Mouse (Mus musculus) cerebellum, postnatal 25 days (tissue): ENCODE data around the gene Pnkd.
"Not testable (repeated sequence)": the region's sequence is repeated elsewhere in the genome, so short reads cannot be mapped to it uniquely, and the experiment has no call there.

Experiments used
- DNase-seq, 2 experiments: peaks; one replicate each; pipeline ENCODE4 v3.0.0; 2021; ENCODE audit warnings: mixed read lengths in 2 of 2

The Pnkd gene

DNA sequence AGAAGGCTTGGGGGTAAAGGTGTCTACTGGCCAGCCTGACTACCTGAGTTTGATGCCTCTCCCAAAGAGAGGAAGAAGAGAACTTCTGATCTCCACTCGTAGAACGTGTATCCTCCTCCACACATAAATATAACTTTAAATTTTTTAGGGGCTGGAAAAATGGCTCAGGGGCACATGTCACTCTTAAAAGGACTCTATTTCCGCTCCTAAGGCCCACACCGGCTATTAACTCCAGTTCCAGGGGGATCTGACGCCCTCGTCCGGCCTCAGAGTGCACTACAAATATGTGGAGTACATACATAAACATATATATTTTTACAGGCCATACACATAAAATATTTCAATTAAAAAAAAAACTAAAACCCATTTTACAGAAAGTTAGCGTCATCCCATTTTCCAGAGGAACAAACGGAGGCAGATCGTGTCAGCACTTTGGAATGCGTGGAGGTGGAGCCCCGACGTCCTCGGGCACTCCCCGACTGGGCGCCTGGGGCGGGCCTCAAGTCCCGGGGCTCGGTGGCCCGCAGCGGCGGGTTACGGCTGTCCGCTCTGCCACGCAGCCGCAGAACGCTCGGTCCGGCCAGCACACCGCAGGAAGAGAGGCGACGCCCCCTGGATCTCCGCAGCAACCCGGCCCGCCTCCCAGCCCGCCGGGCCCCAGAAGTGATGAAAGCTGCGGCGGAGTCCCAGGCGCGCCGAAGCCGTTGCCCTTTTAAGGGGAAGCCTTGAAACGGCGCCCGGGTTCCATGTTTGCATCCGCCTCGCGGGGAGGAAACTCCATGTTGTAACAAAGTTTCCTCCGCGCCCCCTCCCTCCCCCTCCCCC lies 106.4 kb downstream of the Pnkd start, which contains the start of gene Ctdsp1:
Gene Ctdsp1, plus strand, starts transcription at position 586 of the 825 bp plus-strand sequence.
- DNase-seq = peak; percentile 97 to 98

DNA sequence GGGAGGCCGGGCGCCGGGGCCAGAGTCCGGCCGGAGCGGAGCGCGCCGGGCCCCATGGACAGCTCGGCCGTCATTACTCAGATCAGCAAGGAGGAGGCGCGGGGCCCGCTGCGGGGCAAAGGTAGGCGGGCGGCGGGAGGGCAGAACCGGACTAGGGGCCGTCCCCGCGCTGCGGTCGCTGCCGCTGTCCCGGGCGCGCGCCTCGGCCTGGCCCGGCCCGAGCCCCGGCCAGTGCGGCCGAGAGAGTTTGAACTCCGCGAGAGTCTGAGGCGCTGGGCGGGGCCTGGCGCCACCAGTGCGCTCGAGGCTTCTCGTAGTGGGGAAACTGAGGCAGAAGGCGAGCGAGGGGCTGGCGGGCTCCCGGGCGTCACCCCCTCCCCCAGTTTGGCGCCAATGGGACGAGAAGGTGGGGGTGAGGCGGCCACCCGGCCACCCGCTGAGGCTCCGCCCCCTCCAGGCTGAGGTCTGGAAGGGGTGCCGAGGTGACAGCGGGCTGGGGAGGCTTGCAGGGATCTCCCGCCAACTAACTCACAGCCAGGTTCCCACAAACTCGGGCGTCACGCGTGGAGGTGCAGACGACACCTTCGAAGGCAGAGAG lies 107.2 kb downstream of the Pnkd start:
- peak; percentile 74 for DNase-seq

DNA sequence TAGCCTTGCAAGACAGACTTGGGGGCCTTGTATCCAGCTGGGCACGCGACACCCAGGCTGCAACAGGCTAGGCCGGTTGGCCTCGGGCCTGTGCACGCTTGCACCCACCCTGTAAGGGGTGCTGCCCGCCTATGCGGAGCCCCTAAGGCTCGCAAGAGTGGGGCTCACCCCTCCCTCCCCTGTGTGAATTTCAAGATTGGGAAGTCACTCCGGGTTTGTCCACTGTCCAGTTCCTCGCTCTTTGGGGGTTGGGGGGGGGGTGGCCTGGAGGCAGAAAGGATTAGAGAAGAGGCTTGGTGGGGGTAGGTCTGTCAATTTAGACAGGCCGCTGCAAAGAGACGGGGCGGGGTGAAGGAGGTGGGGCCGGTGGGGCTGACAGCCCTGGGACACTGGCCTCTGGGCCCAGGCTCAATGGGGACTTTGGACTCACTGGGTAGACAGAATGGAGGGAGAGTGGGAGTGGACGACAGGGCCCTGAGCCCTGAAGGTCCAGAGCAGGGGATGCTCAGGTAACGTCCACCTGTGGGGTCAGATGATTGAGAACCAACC lies 107.8 kb downstream of the Pnkd start:
- DNase-seq = peak in 1 of 2 experiments; percentile 32

DNA sequence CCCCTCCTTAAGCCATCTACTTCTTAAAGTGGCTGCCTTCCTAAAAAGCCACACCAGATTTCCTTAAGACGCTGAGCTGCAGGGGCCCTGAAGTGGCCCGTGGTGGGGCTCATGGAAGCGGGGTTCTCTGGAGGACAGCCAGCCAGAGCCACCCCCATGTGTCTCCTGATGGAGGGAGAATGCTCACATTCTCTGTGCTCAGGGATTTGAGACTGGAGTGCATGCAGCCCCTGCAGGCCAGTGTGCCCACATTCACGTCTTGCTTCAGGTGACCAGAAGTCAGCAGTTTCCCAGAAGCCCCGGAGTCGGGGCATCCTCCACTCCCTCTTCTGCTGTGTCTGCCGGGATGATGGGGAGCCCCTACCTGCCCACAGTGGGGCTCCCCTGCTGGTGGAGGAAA lies 108.3 kb downstream of the Pnkd start:
- DNase-seq = peak; percentile 24 to 34

DNA sequence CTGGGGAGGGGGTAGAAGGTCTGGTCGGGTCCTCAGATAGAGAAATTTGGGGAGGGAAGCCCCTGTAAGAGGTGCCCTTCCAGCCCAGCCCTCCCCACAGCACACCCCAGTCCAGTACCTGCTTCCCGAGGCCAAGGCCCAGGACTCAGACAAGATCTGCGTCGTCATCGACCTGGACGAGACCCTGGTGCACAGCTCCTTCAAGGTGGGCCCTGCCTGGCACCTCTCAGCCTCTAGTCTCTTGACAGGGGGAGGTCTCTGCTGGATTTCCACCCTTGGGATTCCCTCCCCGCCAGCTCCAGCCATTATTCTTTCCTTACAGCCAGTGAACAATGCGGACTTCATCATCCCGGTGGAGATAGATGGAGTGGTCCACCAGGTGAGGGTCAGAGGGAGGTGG lies 109.0 kb downstream of the Pnkd start:
- no peak for DNase-seq

DNA sequence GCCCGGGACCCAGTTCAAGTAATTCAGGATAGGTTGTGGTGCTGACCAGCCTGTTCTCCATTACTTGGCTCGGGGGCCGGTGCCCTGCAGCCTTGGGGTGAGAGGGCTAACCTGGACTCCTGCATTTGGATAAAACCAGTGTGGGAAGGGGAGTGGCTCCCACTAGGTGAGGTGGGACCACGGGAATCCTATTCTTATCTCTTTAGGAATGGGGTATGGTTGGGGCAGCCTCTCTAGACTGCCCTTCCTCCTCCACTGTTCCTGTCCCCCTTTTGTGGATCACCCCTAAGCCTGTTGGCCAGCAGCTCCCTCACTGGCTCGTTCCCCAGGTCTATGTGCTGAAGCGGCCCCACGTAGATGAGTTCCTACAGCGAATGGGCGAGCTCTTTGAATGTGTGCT lies 109.6 kb downstream of the Pnkd start:
- no peak for DNase-seq

DNA sequence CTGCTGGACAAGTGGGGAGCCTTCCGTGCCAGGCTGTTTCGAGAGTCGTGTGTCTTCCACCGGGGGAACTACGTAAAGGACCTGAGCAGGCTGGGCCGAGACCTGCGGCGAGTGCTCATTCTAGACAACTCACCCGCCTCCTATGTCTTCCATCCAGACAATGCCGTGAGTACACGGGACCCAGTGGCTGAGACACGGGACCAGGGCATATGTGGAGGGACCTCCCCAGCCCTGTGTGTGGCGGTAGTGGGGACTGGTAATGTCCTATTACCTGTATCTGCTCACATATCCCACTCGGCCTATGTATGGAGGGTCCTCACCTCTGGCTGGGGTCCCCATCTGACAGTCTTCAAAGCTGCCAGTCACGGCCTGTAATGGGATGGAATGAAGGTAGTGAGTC lies 110.1 kb downstream of the Pnkd start:
- no peak for DNase-seq

DNA sequence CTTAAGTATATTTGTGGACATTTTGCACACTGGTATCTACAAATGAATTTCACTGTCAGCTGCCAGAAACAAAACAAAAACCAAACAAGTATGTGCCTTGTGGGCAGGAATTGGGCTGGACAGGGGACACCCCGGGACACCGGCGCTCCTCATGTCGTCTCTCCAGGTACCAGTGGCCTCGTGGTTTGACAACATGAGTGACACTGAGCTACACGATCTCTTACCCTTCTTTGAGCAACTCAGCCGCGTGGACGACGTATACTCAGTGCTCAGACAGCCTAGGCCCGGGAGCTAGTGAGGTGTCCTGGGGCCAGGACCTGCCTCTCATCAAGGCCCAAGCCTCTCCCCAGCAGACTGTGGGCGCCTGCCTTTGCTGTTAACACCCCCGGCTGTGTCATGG lies 110.6 kb downstream of the Pnkd start:
- DNase-seq = no peak

DNA sequence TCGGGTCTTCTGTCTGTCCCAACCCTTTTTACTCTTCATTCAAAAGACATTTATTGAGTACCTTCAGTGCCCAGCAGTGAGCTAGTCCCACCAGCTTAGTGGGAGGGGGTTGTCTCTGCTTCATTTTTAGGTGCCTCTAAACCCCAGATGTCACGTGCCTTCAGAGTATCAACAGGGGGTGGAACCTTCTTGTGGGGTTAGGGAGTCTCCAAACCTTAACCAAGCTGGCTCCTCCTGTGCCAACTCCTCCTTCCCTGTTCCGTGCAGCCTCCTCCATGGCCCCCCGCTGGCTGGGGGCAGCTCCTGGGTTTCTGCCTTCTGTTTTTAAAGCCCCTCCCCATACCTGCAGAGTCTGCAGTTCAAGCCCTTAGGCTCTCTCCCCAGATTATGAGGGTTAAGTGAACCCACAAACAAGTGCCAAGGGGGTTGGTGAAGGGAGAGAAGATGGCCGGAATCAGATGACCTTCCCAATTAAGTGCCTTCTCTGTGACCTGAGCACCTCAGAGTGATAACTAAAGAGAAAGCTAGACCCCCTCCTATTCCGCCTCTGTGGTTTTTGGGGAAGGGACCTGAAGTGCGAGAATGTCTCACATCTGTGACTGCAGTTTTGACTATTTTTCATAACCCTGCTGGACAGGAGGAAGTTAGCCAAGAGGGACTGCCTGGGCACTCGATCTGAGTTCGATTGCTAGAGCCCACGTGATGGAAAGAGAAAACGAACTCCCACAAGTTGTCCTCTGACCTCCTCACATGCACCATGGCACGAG lies 111.9 kb downstream of the Pnkd start:
- DNase-seq = not testable (repeated sequence)

DNA sequence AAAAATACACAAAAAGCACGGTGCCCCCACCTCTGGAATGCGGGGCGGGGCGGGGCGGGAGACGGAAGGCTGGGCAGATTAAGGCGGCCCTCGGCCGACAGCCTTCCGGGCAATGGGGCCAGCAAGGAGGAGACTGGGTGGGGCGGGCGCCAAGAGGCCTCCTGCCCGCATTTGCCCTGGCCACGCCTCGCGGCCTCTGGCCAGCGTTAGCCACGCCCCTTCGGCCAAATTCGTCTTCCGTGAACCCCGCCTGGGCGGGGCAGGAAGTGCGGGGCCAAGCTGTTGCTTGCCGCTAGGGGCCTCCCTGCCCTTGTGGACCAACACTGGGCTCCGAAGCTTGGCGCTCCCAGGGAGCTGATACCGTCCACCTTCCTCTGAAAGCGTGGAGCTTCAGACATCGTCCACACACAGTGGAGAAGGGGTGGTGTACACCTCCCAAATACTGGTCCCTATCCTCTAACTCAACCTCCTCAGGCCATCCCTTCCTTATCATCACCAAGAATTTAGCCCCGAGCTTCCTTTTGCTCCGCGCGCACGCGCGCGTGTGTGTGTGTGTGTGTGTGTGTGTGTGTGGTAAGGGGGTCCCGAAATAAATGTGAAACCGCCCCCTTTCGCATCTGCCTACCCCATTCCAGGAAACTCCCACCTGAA lies 112.7 kb downstream of the Pnkd start:
- DNase-seq = peak; percentile 95 to 98

DNA sequence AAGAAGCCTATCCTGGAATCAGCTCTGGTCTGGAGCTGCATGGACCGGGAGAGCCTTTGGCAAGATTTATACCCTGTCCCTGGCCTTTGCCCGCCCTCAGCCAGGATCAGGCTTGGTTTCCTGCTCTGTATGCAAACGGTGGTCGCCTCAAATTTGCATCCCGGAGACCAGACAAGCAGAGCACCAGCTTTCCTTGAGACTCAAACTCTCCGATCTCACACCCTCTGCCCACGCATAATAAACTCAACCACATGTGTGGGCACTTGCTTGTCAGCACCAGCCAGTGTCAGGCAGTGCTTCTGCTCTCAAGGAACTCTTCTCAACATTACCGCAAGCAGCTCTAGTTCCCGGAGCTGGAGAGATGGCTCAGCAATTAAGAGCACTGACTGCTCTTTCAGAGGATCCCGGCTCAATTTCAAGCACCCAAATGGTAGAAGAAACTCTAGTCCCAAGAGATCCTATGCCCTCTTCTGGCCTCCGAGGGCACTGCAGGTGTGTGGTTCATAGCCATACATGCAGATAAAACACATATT lies 113.3 kb downstream of the Pnkd start:
- DNase-seq = peak; percentile 76 to 86

DNA sequence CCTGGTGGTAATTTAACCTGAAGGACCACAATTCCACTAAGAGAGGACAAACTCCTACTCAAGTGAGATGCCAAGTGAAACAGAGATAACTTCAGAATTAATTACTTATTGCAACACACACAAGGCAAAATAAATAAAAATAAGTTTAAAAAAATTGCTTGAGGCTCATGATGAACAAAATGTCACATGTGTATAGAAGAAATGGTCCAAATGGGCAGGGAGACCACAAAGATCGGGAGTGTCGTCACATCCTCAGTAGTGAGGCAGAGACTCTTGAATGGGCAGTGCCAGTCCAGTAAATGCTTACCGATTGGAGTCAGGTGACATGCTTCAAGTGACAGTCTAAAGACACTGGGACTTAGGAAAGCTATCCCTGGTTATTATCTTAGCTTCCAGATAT lies 115.8 kb downstream of the Pnkd start:
- no peak for DNase-seq

DNA sequence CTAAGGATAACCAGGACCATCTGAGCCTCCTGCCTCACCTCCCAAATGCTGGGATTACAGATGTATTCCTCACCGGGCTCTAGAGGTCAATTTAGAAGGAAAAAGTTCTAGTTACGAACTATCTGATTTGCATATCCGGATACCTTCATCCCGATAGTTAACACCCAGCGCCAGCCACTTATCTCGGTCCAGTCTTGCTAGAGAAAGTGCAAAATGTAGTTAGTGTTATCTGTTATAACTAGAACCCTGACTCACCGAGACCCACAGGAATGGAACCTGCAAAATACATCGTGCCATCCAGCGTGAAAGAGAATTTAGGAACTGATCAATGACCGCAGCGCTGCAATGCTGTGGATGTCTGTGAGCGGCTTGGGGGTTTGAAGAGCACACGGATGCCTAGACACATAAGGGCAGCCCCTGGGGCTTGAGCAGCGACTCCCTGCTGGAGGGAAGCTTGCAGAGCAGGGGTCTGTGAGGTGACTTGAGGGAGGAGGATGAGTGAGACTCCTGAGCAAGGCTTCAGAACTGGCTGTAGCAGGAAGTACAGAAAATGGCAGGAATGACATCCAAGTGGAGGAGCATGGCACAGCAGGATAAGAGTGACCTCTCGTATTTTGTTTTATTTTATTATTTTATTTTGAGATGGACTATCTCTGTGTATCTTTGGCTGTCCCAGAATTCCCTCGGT lies 116.4 kb downstream of the Pnkd start:
- DNase-seq = no peak
